Mouse (Mus musculus): Measurements from ENCODE around the gene Crtc3. TPM values are rescaled to one million over a fixed set of nuclear protein-coding genes. Genes with fewer than 3 reads are reported as not detected.

Gene Crtc3
- polyA plus RNA-seq, 1 experiment from 2014 or later = 15.5 TPM

DNA sequence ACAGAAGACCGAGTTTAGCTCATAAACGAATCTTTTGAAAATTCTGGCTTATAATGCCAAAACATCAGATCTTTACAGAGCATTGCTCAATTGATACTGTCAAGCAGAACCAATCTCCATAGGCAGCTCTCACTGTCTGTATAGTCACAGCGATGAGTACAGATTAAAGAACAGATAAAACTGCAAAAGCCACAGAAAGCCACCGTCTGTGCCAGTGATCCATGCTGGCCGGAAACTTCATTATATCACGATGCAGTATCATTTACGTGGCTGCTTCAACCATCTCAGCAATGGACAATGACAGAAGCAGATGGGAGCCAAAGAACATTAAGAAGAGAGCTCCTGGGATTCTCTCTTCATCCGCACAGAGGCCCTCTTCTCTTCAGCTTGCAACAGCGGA is 53.9 kb downstream of the Crtc3 start:
- Histone ChIP-seq H3K4me1 (replicated peaks) (peaks cover 27% of the 10 kb centered on the region; the same call in 1 of the 2 replicates), H3K9me3 (no peaks in the 10 kb centered on the region), H3K27me3 (replicated peaks) (no peaks in the 10 kb centered on the region), H3K36me3 (no peaks in the 10 kb centered on the region), H3K27ac (no peak overlapping the region), H3K4me3 (replicated peaks) (no peak overlapping the region), H3K9ac (no peak overlapping the region), H3K4me2 (replicated peaks) (no peak overlapping the region)
- WGBS = 76% methylated on average over 9 of the region's 9 CpGs
- ATAC-seq = no peak

DNA sequence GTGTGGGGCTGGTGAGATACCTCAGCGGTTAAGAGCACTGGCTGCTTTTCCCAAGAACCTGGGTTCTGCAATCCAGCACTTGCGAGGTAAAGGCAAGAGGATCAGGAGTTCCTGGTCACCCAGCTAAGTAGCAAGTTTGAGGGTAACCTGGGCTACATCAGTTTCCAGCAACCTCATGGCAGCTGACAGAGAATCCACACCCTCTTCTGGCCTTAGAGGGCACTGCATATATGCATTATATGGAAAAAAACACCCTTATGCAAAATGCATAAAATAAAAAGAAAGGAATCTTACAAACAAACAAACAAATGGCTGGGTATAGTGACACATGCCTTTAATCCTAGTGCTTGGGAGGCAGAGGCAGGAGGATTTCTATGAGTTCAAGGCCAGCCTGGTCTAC is 55.0 kb downstream of the Crtc3 start:
- Histone ChIP-seq H3K36me3 (no peaks in the 10 kb centered on the region), H3K4me3 (replicated peaks) (no peak overlapping the region), H3K9ac (no peak overlapping the region), H3K4me2 (replicated peaks) (no peak overlapping the region), H3K9me3 (no peaks in the 10 kb centered on the region), H3K27me3 (replicated peaks) (no peaks in the 10 kb centered on the region), H3K4me1 (replicated peaks) (peaks cover 38% of the 10 kb centered on the region), H3K27ac (no peak overlapping the region)
- no peak for ATAC-seq
- 94% methylated on average over 2 of the region's 2 CpGs for WGBS

DNA sequence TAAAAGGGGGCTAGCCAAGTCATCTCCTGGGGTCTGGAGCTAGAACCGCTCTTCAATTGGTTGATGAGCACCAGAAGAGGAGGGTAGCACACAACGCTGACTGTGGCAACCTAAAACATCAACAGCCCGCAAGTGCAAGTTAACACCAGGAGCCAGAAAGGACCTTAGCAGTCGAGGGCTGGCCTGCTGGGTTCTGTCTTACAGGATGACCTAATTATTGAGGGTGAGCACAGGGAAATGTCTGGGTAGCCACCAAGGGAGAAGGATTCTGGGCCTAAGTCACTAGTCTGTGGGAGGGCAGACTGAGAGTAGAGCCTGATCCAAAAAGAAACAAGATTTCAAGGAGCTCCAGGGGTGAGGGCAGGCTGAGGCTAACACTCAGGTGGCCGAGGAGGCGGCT is 56.7 kb downstream of the Crtc3 start:
- no peak overlapping the region for H3K4me2 ChIP-seq (replicated peaks)
- H3K27ac ChIP-seq = no peak overlapping the region
- no peak overlapping the region for H3K9ac ChIP-seq
- H3K36me3 ChIP-seq = no peaks in the 10 kb centered on the region
- no peaks in the 10 kb centered on the region for H3K9me3 ChIP-seq
- H3K4me3 ChIP-seq (replicated peaks) = no peak overlapping the region
- peaks cover 43% of the 10 kb centered on the region for H3K4me1 ChIP-seq (replicated peaks)
- ATAC-seq = no peak
- 65% methylated on average over 6 of the region's 6 CpGs for WGBS
- H3K27me3 ChIP-seq (replicated peaks) = no peaks in the 10 kb centered on the region

DNA sequence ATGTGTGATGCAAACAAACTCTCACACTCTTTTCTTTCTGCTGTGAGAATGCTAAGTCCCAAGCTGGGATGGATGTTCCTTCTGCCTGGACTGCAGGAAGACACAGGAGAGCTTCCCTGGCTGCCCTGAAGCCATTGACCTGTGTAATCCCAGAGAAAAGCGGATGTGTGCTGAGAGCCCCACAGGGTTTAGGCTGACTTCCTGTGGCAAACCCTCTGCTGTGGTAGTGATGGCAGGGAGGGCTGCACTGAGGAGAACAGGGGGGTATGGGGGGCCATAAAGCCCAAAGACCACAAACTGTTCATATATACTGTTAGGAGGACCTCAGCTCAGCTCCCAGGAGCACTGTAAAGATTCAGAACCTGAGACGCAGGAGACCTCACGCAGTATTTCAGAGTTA is 57.3 kb downstream of the Crtc3 start:
- no peak for ATAC-seq

DNA sequence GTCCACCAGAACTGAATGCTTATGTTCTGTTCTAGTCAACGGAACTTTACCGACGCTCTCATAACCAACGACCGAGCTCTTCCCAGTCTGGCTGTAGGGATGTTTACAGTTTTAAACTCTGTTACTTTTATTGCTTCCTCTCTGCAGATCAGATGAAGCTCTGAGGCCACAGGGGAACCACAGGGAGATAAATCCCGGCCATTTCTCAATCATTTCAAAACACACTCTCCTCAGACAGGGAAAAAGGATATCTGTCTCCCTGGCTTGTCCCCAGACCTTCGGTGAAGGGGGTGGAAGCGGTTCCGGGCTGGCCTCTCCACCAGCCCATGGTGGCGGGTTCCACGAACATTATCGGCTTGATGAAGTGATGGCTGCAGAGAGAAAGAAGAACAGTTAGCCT is 59.3 kb downstream of the Crtc3 start:
- no peak overlapping the region; the same call in 1 of the 2 replicates for H3K9ac ChIP-seq
- no peaks in the 10 kb centered on the region for H3K9me3 ChIP-seq
- 0 out of 2 replicates have a peak, but pooled peaks cover 4% of the 10 kb centered on the region for H3K36me3 ChIP-seq
- peak; percentile 44; the same call in 1 of the 2 replicates for ATAC-seq
- peak overlapping the region; percentile 68 for H3K27ac ChIP-seq
- peaks cover 28% of the 10 kb centered on the region for H3K4me1 ChIP-seq (replicated peaks)
- no peak overlapping the region for H3K4me3 ChIP-seq (replicated peaks)
- WGBS = 32% methylated on average over 12 of the region's 12 CpGs
- H3K27me3 ChIP-seq (replicated peaks) = no peaks in the 10 kb centered on the region
- peak overlapping the region; percentile 46 for H3K4me2 ChIP-seq (replicated peaks)

More for the DNA sequence above, 57.3 kb downstream of the Crtc3 start:
- H3K9me3 ChIP-seq = no peaks in the 10 kb centered on the region
- no peak overlapping the region for H3K4me3 ChIP-seq (replicated peaks)
- no peak overlapping the region; the same call in 1 of the 2 replicates for H3K9ac ChIP-seq
- H3K4me1 ChIP-seq (replicated peaks) = peaks cover 40% of the 10 kb centered on the region
- WGBS = 74% methylated on average over 3 of the region's 3 CpGs
- H3K4me2 ChIP-seq (replicated peaks) = no peak overlapping the region
- H3K36me3 ChIP-seq = no peaks in the 10 kb centered on the region
- no peak overlapping the region for H3K27ac ChIP-seq
- H3K27me3 ChIP-seq (replicated peaks) = no peaks in the 10 kb centered on the region

DNA sequence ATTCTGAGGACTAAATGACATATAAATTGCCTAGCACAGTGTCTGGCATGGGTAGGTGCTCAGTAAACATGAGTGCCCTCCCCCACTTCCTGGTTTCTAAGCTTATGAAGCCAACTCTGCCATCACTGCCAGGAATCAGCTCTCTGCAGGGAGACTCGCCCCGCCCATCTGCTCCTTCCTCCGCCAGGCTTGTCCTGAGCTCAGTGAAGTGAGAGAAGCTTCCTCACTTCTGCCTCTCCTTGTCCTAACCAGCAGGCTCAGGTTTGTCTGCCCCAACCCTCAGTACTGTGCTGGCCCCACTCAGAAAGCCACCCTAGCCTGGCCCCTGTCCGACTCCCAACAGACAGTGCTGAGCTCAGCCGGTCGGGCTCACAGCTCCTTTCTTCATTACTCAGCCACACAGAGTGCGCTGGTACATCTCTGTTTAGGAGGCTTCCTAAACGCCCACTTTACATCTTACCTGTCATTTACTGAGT is 59.9 kb downstream of the Crtc3 start:
- peak overlapping the region; percentile 68 for H3K27ac ChIP-seq
- WGBS = 21% methylated on average over 8 of the region's 8 CpGs
- peak; percentile 68 for ATAC-seq
- no peaks in the 10 kb centered on the region for H3K27me3 ChIP-seq (replicated peaks)
- H3K9ac ChIP-seq = no peak overlapping the region
- no peak overlapping the region for H3K4me3 ChIP-seq (replicated peaks)
- peak overlapping the region; percentile 46 for H3K4me2 ChIP-seq (replicated peaks)
- peaks cover 28% of the 10 kb centered on the region for H3K4me1 ChIP-seq (replicated peaks)
- no peaks in the 10 kb centered on the region for H3K9me3 ChIP-seq
- 0 out of 2 replicates have a peak, but pooled peaks cover 4% of the 10 kb centered on the region for H3K36me3 ChIP-seq

DNA sequence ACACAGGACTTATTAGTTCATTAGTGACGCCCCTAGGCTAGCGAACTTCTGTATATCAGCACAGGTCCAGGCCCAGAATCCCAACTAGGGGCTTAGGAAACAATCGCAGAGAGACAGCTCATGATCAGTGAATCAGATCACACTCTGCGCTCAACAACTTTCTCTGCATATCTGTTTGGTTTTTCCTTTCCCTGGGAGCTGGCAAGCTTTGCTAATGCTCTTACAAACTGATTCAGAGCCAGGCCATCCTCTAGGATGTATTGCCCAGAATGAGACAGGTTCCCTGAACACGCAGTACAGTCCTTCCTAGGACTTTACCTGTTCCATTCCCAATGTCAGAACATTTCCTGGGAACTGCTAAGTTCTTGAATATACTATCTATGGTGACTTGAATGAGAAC is 61.7 kb downstream of the Crtc3 start:
- Histone ChIP-seq H3K36me3 (0 out of 2 replicates have a peak, but pooled peaks cover 4% of the 10 kb centered on the region), H3K9ac (no peak overlapping the region), H3K27me3 (replicated peaks) (no peaks in the 10 kb centered on the region), H3K4me1 (replicated peaks) (peaks cover 26% of the 10 kb centered on the region), H3K4me3 (replicated peaks) (no peak overlapping the region), H3K4me2 (replicated peaks) (no peak overlapping the region), H3K9me3 (no peaks in the 10 kb centered on the region), H3K27ac (no peak overlapping the region)
- no peak for ATAC-seq
- 90% methylated on average over 5 of the region's 5 CpGs for WGBS

DNA sequence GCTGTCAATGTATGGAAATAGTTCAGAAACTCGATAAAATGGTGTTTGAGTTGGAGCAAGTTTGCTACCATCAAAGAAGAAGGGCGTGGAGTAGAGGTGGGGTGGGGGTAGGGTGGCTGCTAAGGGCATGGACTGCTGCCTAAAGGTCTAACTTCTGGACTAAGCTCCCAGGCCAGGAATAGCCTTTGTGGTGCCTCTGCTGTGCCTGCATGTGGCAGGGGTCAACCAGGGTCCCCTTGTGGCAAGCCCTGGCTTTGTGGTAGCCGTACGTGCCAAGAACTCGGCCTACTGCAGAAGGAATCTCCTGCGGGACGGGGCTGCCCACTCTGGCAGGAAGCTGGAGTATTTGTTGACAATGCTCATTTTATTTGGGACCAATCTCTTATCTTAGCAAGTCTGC is 62.8 kb downstream of the Crtc3 start:
- Histone ChIP-seq H3K4me3 (replicated peaks) (no peak overlapping the region), H3K4me1 (replicated peaks) (peaks cover 21% of the 10 kb centered on the region), H3K9ac (no peak overlapping the region), H3K4me2 (replicated peaks) (no peak overlapping the region), H3K27ac (no peak overlapping the region), H3K27me3 (replicated peaks) (no peaks in the 10 kb centered on the region), H3K9me3 (no peaks in the 10 kb centered on the region), H3K36me3 (0 out of 2 replicates have a peak, but pooled peaks cover 4% of the 10 kb centered on the region)
- no peak for ATAC-seq
- WGBS = 87% methylated on average over 7 of the region's 7 CpGs

DNA sequence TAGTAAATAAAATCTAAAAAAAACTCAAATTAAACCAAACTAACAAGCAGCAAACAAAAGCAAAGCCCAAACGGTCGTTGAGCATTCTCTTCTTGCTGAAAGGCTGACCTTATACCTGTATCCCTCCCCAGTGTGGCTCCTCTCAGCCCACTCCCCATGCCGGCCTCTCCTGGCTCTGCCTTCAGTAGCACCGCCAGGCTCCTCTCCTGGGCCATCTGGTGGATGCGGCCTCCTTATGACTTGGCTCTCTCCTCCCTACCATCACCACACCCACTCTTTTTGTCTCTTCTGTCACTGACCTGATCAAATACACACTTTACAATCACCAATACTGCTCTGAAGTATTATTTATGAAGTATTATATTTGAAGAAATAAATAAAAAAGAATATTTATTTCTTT is 65.4 kb downstream of the Crtc3 start:
- 87% methylated on average over 5 of the region's 5 CpGs for WGBS
- Histone ChIP-seq H3K36me3 (0 out of 2 replicates have a peak, but pooled peaks cover 6% of the 10 kb centered on the region), H3K27me3 (replicated peaks) (no peaks in the 10 kb centered on the region), H3K9me3 (no peaks in the 10 kb centered on the region), H3K4me1 (replicated peaks) (peaks cover 2% of the 10 kb centered on the region; the same call in 1 of the 2 replicates), H3K27ac (no peak overlapping the region), H3K4me2 (replicated peaks) (no peak overlapping the region), H3K4me3 (replicated peaks) (no peak overlapping the region), H3K9ac (no peak overlapping the region)
- no peak for ATAC-seq

DNA sequence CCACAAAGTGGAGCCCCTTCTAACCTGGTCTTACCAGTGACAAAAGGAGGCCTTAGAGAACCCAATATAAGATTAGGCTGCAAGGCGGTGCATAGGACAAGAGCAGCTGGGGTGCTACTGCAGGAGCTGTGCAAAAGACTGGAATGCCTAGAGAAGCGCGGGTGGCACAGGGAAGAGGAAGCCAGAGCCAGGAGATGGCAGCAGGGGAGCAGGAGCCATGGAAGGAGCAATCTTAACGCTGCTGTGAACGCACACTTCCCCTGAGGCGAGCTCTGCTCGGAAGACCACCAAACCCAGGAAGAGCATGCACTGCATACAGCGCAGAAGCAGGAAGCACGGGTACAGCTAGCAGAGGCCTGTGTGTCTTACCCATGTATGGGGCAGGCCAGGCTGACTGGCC is 72.6 kb downstream of the Crtc3 start:
- Histone ChIP-seq H3K4me3 (replicated peaks) (no peak overlapping the region), H3K9me3 (no peaks in the 10 kb centered on the region), H3K4me2 (replicated peaks) (no peak overlapping the region), H3K4me1 (replicated peaks) (peaks cover 17% of the 10 kb centered on the region; the same call in 1 of the 2 replicates), H3K9ac (no peak overlapping the region), H3K27me3 (replicated peaks) (no peaks in the 10 kb centered on the region), H3K36me3 (0 out of 2 replicates have a peak, but pooled peaks cover 2% of the 10 kb centered on the region), H3K27ac (no peak overlapping the region)
- ATAC-seq = no peak
- 83% methylated on average over 9 of the region's 9 CpGs for WGBS

DNA sequence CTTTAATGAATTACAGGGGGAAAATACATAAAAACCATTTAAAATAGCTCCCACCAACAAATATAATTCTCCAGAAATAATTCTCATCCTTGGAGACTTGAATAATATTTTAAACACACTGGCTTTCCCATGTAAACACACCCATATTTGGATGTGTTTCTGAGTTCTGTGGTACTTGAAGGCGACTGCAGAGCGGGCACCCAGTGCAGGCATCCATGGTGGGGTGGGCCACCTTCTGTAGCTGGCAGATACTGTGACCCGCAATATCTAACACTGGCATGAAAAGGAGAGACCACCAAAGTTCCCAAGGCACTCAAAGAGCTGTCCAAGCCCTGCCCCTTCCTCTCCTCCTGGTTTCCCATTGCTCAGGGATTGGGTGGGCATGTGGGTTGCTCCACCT is 74.6 kb downstream of the Crtc3 start:
- H3K27ac ChIP-seq = peak overlapping the region; percentile 55; the same call in 1 of the 2 replicates
- H3K4me1 ChIP-seq (replicated peaks) = peaks cover 17% of the 10 kb centered on the region; the same call in 1 of the 2 replicates
- no peaks in the 10 kb centered on the region for H3K9me3 ChIP-seq
- H3K36me3 ChIP-seq = 0 out of 2 replicates have a peak, but pooled peaks cover 2% of the 10 kb centered on the region
- no peak overlapping the region for H3K4me2 ChIP-seq (replicated peaks)
- no peak overlapping the region for H3K9ac ChIP-seq
- ATAC-seq = no peak
- no peaks in the 10 kb centered on the region for H3K27me3 ChIP-seq (replicated peaks)
- WGBS = 65% methylated on average over 3 of the region's 3 CpGs
- H3K4me3 ChIP-seq (replicated peaks) = no peak overlapping the region

DNA sequence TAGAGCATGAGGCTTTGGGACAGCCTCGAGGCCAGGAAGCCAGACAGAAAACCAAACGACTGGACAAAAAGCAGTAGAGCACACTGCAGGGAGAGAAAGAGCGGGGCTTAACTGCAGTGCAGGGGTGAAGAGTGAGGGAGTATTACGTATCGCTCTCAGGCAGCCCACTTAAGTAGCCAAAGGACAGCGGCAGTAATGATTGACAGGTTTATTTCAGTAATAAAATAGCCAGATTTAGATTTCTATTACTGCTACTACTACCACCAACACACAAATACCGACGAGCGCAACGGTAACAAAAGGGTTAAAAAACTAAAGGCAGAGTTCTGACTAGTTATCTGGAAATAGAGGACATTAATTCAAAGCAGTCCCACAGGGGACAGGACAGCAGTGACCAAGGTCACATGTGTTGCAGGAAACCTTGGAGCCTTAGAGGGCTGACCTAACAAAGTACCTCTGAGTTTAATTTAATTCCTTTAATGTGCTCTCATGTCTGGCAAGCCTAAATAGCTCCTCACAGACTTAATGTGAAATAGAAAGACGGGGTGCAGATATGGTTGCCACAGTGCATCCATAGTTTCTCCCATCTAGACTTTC is 76.4 kb downstream of the Crtc3 start:
- no peak overlapping the region for H3K4me3 ChIP-seq (replicated peaks)
- H3K27ac ChIP-seq = no peak overlapping the region
- H3K36me3 ChIP-seq = no peaks in the 10 kb centered on the region
- H3K9me3 ChIP-seq = no peaks in the 10 kb centered on the region
- no peak overlapping the region for H3K9ac ChIP-seq
- peak; percentile 24; the same call in 1 of the 2 replicates for ATAC-seq
- no peaks in the 10 kb centered on the region for H3K27me3 ChIP-seq (replicated peaks)
- no peak overlapping the region for H3K4me2 ChIP-seq (replicated peaks)
- H3K4me1 ChIP-seq (replicated peaks) = peaks cover 17% of the 10 kb centered on the region; the same call in 1 of the 2 replicates
- WGBS = 44% methylated on average over 11 of the region's 11 CpGs

DNA sequence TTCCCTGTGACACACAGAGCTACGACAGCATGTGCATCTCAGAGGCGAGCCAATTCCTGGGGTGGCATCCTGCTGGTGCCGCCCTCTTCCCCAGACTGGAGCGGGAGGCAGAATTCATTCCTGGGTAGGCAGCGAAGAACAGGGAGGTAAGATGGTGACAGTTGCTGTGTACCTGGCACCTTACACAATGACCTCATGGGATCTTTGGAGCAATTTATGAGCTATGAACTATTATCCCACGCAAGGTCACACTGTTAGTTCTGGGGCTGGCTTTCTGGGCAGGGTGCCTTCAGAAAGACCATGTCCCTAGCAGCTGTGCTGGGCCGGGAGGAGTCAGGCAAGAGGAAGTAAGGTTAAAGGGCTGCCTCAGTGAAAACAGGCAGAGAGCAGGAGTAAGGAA is 77.0 kb downstream of the Crtc3 start:
- H3K4me1 ChIP-seq (replicated peaks) = peaks cover 17% of the 10 kb centered on the region; the same call in 1 of the 2 replicates
- no peaks in the 10 kb centered on the region for H3K9me3 ChIP-seq
- no peak overlapping the region for H3K27ac ChIP-seq
- H3K27me3 ChIP-seq (replicated peaks) = no peaks in the 10 kb centered on the region
- H3K36me3 ChIP-seq = no peaks in the 10 kb centered on the region
- no peak overlapping the region for H3K4me2 ChIP-seq (replicated peaks)
- ATAC-seq = 0 out of 2 replicates have a peak, but pooled peaks have one; percentile 15
- no peak overlapping the region for H3K4me3 ChIP-seq (replicated peaks)
- WGBS = 70% methylated on average over 7 of the region's 7 CpGs
- H3K9ac ChIP-seq = no peak overlapping the region

All from intestine, embryonic 15.5 days (tissue).